Comparison of ENCODE assay signal across 8 mouse cellular contexts in the genomic region with DNA sequence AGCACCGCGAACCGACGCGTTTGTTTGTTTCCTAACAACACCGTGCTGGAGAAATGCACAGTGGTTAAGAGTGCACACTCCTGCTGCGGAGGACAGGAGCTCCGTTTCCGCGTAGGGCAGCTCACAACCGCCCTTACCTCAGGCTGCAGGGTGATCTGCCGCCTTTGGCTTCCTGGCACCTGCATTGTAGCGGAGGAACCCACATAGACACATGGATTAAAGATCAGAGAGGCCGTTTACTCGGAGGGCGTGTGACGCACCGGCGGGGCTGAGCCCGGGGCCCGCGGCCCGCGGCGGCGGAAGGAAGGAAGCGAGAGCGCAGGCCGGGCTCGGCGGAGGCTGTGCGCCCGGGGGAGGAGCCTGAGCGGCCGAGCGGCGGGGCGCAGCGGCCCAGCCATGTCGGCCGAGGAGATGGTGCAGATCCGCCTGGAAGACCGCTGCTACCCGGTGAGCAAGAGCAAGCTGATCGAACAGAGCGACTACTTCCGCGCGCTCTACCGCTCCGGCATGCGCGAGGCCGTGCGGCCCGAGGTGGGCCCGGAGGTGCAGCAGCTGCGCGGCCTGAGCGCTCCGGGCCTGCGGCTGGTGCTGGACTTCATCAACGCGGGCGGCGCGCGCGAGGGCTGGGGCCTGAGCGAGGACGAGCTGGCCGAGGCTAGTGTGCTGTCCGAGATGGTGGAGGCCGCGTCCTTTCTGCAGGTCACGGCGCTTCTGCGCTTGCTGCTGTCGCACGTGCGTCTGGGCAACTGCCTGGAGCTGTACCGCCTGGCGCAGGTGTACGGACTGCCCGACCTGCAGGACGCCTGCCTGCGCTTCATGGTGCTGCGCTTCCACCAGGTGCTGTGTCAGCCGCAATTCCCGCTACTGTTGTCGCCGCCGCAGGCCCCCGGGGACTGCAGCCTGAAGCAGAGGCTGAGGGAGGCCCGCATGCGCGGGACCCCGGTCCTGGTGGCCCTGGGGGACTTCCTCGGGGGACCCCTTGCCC. TPM values are rescaled to one million over a fixed set of nuclear protein-coding genes. Genes with fewer than 3 reads are reported as not detected.
DNase-seq lines count a peak whose midpoint lies in the region; ATAC-seq and TF ChIP-seq lines count a peak whose summit lies in the region.

Klhl42 (plus strand) TSS at position 244 of the 985 bp plus-strand sequence.

- H3K4me2 ChIP-seq in limb, embryonic 11.5 days (ENCODE audit: low read depth, severe bottlenecking) = peak within 1 kb of the TSS; percentile 93
- H3K4me2 ChIP-seq in midbrain, embryonic 13.5 days (replicated peaks) = peak within 1 kb of the TSS; percentile 88

- peak; percentile 49 for TF ChIP-seq POLR2A in kidney, adult 2 months (IDR thresholded peaks at IDR 0.05; ENCODE audit: low read depth, low read length)

- under 1% methylated on average over 97 of the region's 99 CpGs for WGBS in kidney, adult 2 months
- under 1% methylated on average over 99 of the region's 99 CpGs for WGBS in limb, embryonic 11.5 days
- under 1% methylated on average over 82 of the region's 99 CpGs for WGBS in midbrain, embryonic 13.5 days

- peak within 1 kb of the TSS; percentile 84 for H3K27ac ChIP-seq in kidney, adult 2 months (ENCODE audit: insufficient read depth, low read depth, low read length)
- peak within 1 kb of the TSS; percentile 53 for H3K27ac ChIP-seq in limb, embryonic 11.5 days (replicated peaks; ENCODE audit: low read depth, low read length)
- peak within 1 kb of the TSS; percentile 89 for H3K27ac ChIP-seq in midbrain, embryonic 13.5 days

- peak within 1 kb of the TSS; percentile 82 for H3K4me3 ChIP-seq in erythroblast, embryonic 14.5 days (replicated peaks)
- peak within 1 kb of the TSS; percentile 67 for H3K4me3 ChIP-seq in kidney, adult 2 months (ENCODE audit: insufficient read depth, low read depth, low read length)
- H3K4me3 ChIP-seq in limb, embryonic 11.5 days (ENCODE audit: low read depth, low read length) = peak within 1 kb of the TSS; percentile 61
- peak within 1 kb of the TSS; percentile 69 for H3K4me3 ChIP-seq in midbrain, embryonic 13.5 days (replicated peaks)

- no peak for TF ChIP-seq CTCF in kidney, adult 2 months (conservative IDR thresholded peaks at IDR 0.05; ENCODE audit: insufficient read depth, insufficient read length, low read depth, low read length)

- H3K27me3 ChIP-seq in erythroblast, embryonic 14.5 days (ENCODE audit: control insufficient read depth) = peaks cover 15% of the 10 kb centered on the region
- no peaks in the 10 kb centered on the region for H3K27me3 ChIP-seq in kidney, adult 2 months (replicated peaks; ENCODE audit: control insufficient read depth, insufficient read depth, low read length)
- H3K27me3 ChIP-seq in limb, embryonic 11.5 days (ENCODE audit: control insufficient read depth, insufficient read depth, low read length) = no peaks in the 10 kb centered on the region
- 0 out of 2 replicates have a peak, but pooled peaks cover 6% of the 10 kb centered on the region for H3K27me3 ChIP-seq in midbrain, embryonic 13.5 days

- peak within 1 kb of the TSS; percentile 90 for H3K9ac ChIP-seq in limb, embryonic 11.5 days (ENCODE audit: low read length)
- peak within 1 kb of the TSS; percentile 90 for H3K9ac ChIP-seq in midbrain, embryonic 13.5 days (replicated peaks)

- H3K4me1 ChIP-seq in erythroblast, embryonic 14.5 days (ENCODE audit: control insufficient read depth) = peaks cover 26% of the 10 kb centered on the region
- peaks cover 6% of the 10 kb centered on the region; the same call in 1 of the 2 replicates for H3K4me1 ChIP-seq in kidney, adult 2 months (ENCODE audit: control insufficient read depth, insufficient read depth, low read length)
- H3K4me1 ChIP-seq in limb, embryonic 11.5 days (ENCODE audit: control insufficient read depth, insufficient read depth, low read length) = peaks cover 14% of the 10 kb centered on the region
- H3K4me1 ChIP-seq in midbrain, embryonic 13.5 days (replicated peaks) = peaks cover 43% of the 10 kb centered on the region

- H3K9me3 ChIP-seq in erythroblast, embryonic 14.5 days (ENCODE audit: control insufficient read depth, low read length) = no peaks in the 10 kb centered on the region
- H3K9me3 ChIP-seq in limb, embryonic 11.5 days (ENCODE audit: control insufficient read depth, low read length) = no peaks in the 10 kb centered on the region
- H3K9me3 ChIP-seq in midbrain, embryonic 13.5 days = no peaks in the 10 kb centered on the region

- peak; percentile 78 for DNase-seq in embryo, embryonic 9.5 days (ENCODE audit: extremely low spot score)
- peak; percentile 86 to 87 for DNase-seq in heart, adult 18-20 months
- DNase-seq in kidney, adult 2 months = peak; percentile 84
- DNase-seq in limb, embryonic 11.5 days (ENCODE audit: low spot score) = peak; percentile 79
- DNase-seq in spleen, adult 12 weeks (ENCODE audit: low spot score) = peak; percentile 52

- no peak; the same call in 1 of the 2 replicates for ATAC-seq in erythroblast, adult 5-6 weeks (replicated peaks; ENCODE audit: low FRiP score, poor library complexity, severe bottlenecking)
- ATAC-seq in limb, embryonic 11.5 days (ENCODE audit: insufficient number of reproducible peaks, low FRiP score, low TSS enrichment, low read depth) = peak; percentile 86
- ATAC-seq in midbrain, embryonic 13.5 days = peak; percentile 90

- H3K36me3 ChIP-seq in erythroblast, embryonic 14.5 days (ENCODE audit: control insufficient read depth) = peaks cover 10% of the 10 kb centered on the region
- H3K36me3 ChIP-seq in kidney, adult 2 months (ENCODE audit: control insufficient read depth, insufficient read depth, low read length) = no peaks in the 10 kb centered on the region
- H3K36me3 ChIP-seq in limb, embryonic 11.5 days (ENCODE audit: control insufficient read depth, insufficient read depth, low read length) = no peaks in the 10 kb centered on the region
- no peaks in the 10 kb centered on the region for H3K36me3 ChIP-seq in midbrain, embryonic 13.5 days

RNA-seq across cellular contexts. Expression of gene Klhl42, which starts in this region (rescaled TPM):
- 0.01 and 0.02 TPM in 2 replicates for polyA plus RNA-seq in erythroblast, embryonic 14.5 days (2012)
- total RNA-seq in erythroblast, adult 5-6 weeks (2015; ENCODE audit: low replicate concordance) = 1.5 and 2.9 TPM in 2 replicates
- 0.98 and 1.2 TPM in 2 replicates for total RNA-seq in erythroblast, adult 5-6 weeks (2017; ENCODE audit: low replicate concordance)
- total RNA-seq in heart, adult 18-20 months (2021) = 1 to 10 TPM; 4.2 to 5.0 TPM
- polyA plus RNA-seq in kidney, adult 2 months (2012; rRNA removed) = 13.3 and 15.3 TPM in 2 replicates
- 10.2 and 10.6 TPM in 2 replicates for polyA plus RNA-seq in limb, embryonic 11.5 days (2014; fragmentation: Nextera tagmentation; extraction: Ambion mirVana)
- 5.2 and 5.8 TPM in 2 replicates for polyA plus RNA-seq in midbrain, embryonic 13.5 days (2015; fragmentation: Nextera tagmentation; extraction: Ambion mirVana)
